10 mouse cellular contexts compared by ENCODE assay signal in the genomic region with DNA sequence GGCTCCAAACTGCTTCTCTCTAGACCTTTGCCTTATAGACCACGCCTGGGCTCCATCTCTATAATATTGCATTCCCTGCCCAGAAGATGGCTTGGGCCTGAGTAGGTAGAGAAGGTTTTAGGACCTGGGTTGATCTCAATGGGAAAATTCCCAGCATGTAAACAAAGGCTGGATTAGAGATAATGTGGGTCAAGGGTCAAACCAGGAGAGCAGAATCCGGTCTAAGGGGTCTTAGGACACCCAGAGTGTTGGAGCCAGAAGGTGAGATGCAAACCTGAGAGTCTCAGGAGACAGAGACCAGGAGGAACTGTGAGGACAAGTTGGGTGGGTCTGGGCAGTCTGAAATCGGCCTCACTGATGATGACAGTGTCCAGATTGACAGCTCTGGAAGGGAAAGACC. TPM values are rescaled to one million over a fixed set of nuclear protein-coding genes. Genes with fewer than 3 reads are reported as not detected.
A peak's percentile ranks its signal among the peaks of the same experiment; 100 is the strongest.
DNase-seq lines count a peak whose midpoint lies in the region; ATAC-seq and TF ChIP-seq lines count a peak whose summit lies in the region.
"Had no signal": no experiment of that assay in that cellular context is flagged by ENCODE, and none has a peak within 500 bp of the region (broad histone marks: within the 10 kb centered on the region; RNA-seq: fewer than 3 reads in every experiment).

No protein-coding gene starts in this region.

- no peaks in the 10 kb centered on the region for H3K36me3 ChIP-seq in hindbrain, postnatal 0 days (ENCODE audit: insufficient read depth, low read length)
- no peaks in the 10 kb centered on the region for H3K36me3 ChIP-seq in hindbrain, embryonic 11.5 days (ENCODE audit: control insufficient read depth, insufficient read depth, low read length)
- no peaks in the 10 kb centered on the region for H3K36me3 ChIP-seq in midbrain, embryonic 10.5 days
- no peaks in the 10 kb centered on the region for H3K36me3 ChIP-seq in midbrain, embryonic 14.5 days (ENCODE audit: control insufficient read depth, insufficient read depth, low read length)
- H3K36me3 ChIP-seq in limb, embryonic 10.5 days, result no peaks in the 10 kb centered on the region
- no peaks in the 10 kb centered on the region for H3K36me3 ChIP-seq in stomach, embryonic 16.5 days (ENCODE audit: control insufficient read depth, insufficient read depth, low read length)
- H3K36me3 ChIP-seq in forebrain, postnatal 0 days (ENCODE audit: insufficient read depth), result no peaks in the 10 kb centered on the region

- no peak for ATAC-seq in hindbrain, postnatal 0 days
- no peak for ATAC-seq in hindbrain, embryonic 11.5 days (ENCODE audit: low FRiP score)
- no peak for ATAC-seq in midbrain, embryonic 14.5 days (ENCODE audit: low FRiP score, low TSS enrichment)
- no peak for ATAC-seq in stomach, embryonic 16.5 days (ENCODE audit: insufficient read depth, low FRiP score)
- ATAC-seq in forebrain, postnatal 0 days, result no peak
- no peak for ATAC-seq in inflammation-experienced regulatory T-cells, adult 6 months

- H3K9ac ChIP-seq in hindbrain, postnatal 0 days (replicated peaks; ENCODE audit: low read length), result no peak overlapping the region
- H3K9ac ChIP-seq in hindbrain, embryonic 11.5 days (ENCODE audit: low read depth, low read length), result no peak overlapping the region
- H3K9ac ChIP-seq in midbrain, embryonic 14.5 days (replicated peaks; ENCODE audit: low read length), result no peak overlapping the region
- no peak overlapping the region for H3K9ac ChIP-seq in stomach, embryonic 16.5 days (ENCODE audit: low read length)
- no peak overlapping the region for H3K9ac ChIP-seq in forebrain, postnatal 0 days

- TF ChIP-seq CTCF in hindbrain, postnatal 0 days (IDR thresholded peaks at IDR 0.05; ENCODE audit: low read depth), result no peak
- no peak for TF ChIP-seq CTCF in forebrain, postnatal 0 days (IDR thresholded peaks at IDR 0.05; ENCODE audit: low read depth)

- DNase-seq in hindbrain, postnatal 0 days (ENCODE audit: low spot score), result no peak
- DNase-seq in hindbrain, embryonic 11.5 days (ENCODE audit: low spot score), result no peak
- DNase-seq in midbrain, embryonic 10.5 days (ENCODE audit: low spot score), result no peak
- no peak for DNase-seq in midbrain, embryonic 14.5 days
- no peak for DNase-seq in limb, embryonic 10.5 days (ENCODE audit: low spot score)
- no peak for DNase-seq in forebrain, postnatal 0 days
- DNase-seq: heart, postnatal 14 days; lung, adult 2 months had no signal

- peak overlapping the region; percentile 22; the same call in 1 of the 2 replicates for H3K27ac ChIP-seq in hindbrain, postnatal 0 days
- H3K27ac ChIP-seq in hindbrain, embryonic 11.5 days (ENCODE audit: low read depth, low read length), result no peak overlapping the region
- peak overlapping the region; percentile 68 for H3K27ac ChIP-seq in midbrain, embryonic 10.5 days (replicated peaks)
- H3K27ac ChIP-seq in midbrain, embryonic 14.5 days (replicated peaks; ENCODE audit: low read depth, low read length), result no peak overlapping the region
- peak overlapping the region; percentile 22; the same call in 1 of the 2 replicates for H3K27ac ChIP-seq in limb, embryonic 10.5 days
- H3K27ac ChIP-seq in stomach, embryonic 16.5 days (ENCODE audit: low read length), result peak overlapping the region; percentile 39
- no peak overlapping the region for H3K27ac ChIP-seq in forebrain, postnatal 0 days (ENCODE audit: low read depth, low read length)

- no peak overlapping the region for H3K4me2 ChIP-seq in hindbrain, postnatal 0 days (ENCODE audit: low read depth, low read length)
- H3K4me2 ChIP-seq in hindbrain, embryonic 11.5 days (replicated peaks; ENCODE audit: low read depth, low read length), result no peak overlapping the region
- no peak overlapping the region for H3K4me2 ChIP-seq in midbrain, embryonic 14.5 days (ENCODE audit: low read length)
- no peak overlapping the region for H3K4me2 ChIP-seq in stomach, embryonic 16.5 days (ENCODE audit: low read depth, low read length)
- H3K4me2 ChIP-seq in forebrain, postnatal 0 days (ENCODE audit: low read depth), result no peak overlapping the region

- no peak overlapping the region for H3K4me3 ChIP-seq in hindbrain, postnatal 0 days (ENCODE audit: low read length)
- no peak overlapping the region for H3K4me3 ChIP-seq in hindbrain, embryonic 11.5 days (ENCODE audit: low read depth, low read length)
- no peak overlapping the region for H3K4me3 ChIP-seq in midbrain, embryonic 10.5 days
- H3K4me3 ChIP-seq in midbrain, embryonic 14.5 days (replicated peaks; ENCODE audit: low read depth, low read length), result no peak overlapping the region
- H3K4me3 ChIP-seq in limb, embryonic 10.5 days, result no peak overlapping the region
- H3K4me3 ChIP-seq in stomach, embryonic 16.5 days (replicated peaks; ENCODE audit: low read length), result no peak overlapping the region
- no peak overlapping the region for H3K4me3 ChIP-seq in forebrain, postnatal 0 days (ENCODE audit: low read depth, low read length)

- no peaks in the 10 kb centered on the region for H3K9me3 ChIP-seq in hindbrain, postnatal 0 days (ENCODE audit: low read length)
- no peaks in the 10 kb centered on the region for H3K9me3 ChIP-seq in hindbrain, embryonic 11.5 days (ENCODE audit: control insufficient read depth, low read length)
- no peaks in the 10 kb centered on the region for H3K9me3 ChIP-seq in midbrain, embryonic 10.5 days (replicated peaks)
- no peaks in the 10 kb centered on the region for H3K9me3 ChIP-seq in midbrain, embryonic 14.5 days (ENCODE audit: control insufficient read depth, low read length)
- no peaks in the 10 kb centered on the region for H3K9me3 ChIP-seq in limb, embryonic 10.5 days (replicated peaks)
- no peaks in the 10 kb centered on the region for H3K9me3 ChIP-seq in stomach, embryonic 16.5 days (replicated peaks; ENCODE audit: control insufficient read depth, low read length)
- no peaks in the 10 kb centered on the region for H3K9me3 ChIP-seq in forebrain, postnatal 0 days (ENCODE audit: low read length)

- 0 out of 2 replicates have a peak, but pooled peaks cover 6% of the 10 kb centered on the region for H3K4me1 ChIP-seq in hindbrain, postnatal 0 days (ENCODE audit: insufficient read depth, low read length)
- H3K4me1 ChIP-seq in hindbrain, embryonic 11.5 days (replicated peaks; ENCODE audit: control insufficient read depth, insufficient read depth, low read length), result no peaks in the 10 kb centered on the region
- peaks cover 11% of the 10 kb centered on the region for H3K4me1 ChIP-seq in midbrain, embryonic 10.5 days
- no peaks in the 10 kb centered on the region for H3K4me1 ChIP-seq in midbrain, embryonic 14.5 days (ENCODE audit: control insufficient read depth, insufficient read depth, low read length)
- H3K4me1 ChIP-seq in limb, embryonic 10.5 days, result peaks cover 11% of the 10 kb centered on the region
- peaks cover 54% of the 10 kb centered on the region for H3K4me1 ChIP-seq in stomach, embryonic 16.5 days (ENCODE audit: control insufficient read depth, insufficient read depth, low read length)
- no peaks in the 10 kb centered on the region for H3K4me1 ChIP-seq in forebrain, postnatal 0 days (ENCODE audit: insufficient read depth)

- 58% methylated on average over 3 of the region's 3 CpGs for WGBS in hindbrain, postnatal 0 days
- WGBS in hindbrain, embryonic 11.5 days, result 61% methylated on average over 3 of the region's 3 CpGs
- 43% methylated on average over 3 of the region's 3 CpGs for WGBS in midbrain, embryonic 10.5 days
- 35% methylated on average over 3 of the region's 3 CpGs for WGBS in midbrain, embryonic 14.5 days
- WGBS in limb, embryonic 10.5 days, result 55% methylated on average over 3 of the region's 3 CpGs
- WGBS in stomach, embryonic 16.5 days, result 38% methylated on average over 3 of the region's 3 CpGs
- WGBS in forebrain, postnatal 0 days, result 53% methylated on average over 3 of the region's 3 CpGs

- no peaks in the 10 kb centered on the region for H3K27me3 ChIP-seq in hindbrain, postnatal 0 days (ENCODE audit: insufficient read depth, low read length)
- no peaks in the 10 kb centered on the region for H3K27me3 ChIP-seq in hindbrain, embryonic 11.5 days (ENCODE audit: control insufficient read depth, insufficient read depth, low read length)
- no peaks in the 10 kb centered on the region for H3K27me3 ChIP-seq in midbrain, embryonic 10.5 days (ENCODE audit: low read depth, poor library complexity, severe bottlenecking)
- H3K27me3 ChIP-seq in midbrain, embryonic 14.5 days (ENCODE audit: control insufficient read depth, insufficient read depth, low read length), result no peaks in the 10 kb centered on the region
- no peaks in the 10 kb centered on the region for H3K27me3 ChIP-seq in limb, embryonic 10.5 days (ENCODE audit: low read depth, poor library complexity, severe bottlenecking)
- no peaks in the 10 kb centered on the region for H3K27me3 ChIP-seq in stomach, embryonic 16.5 days (ENCODE audit: control insufficient read depth, insufficient read depth, low read length)
- no peaks in the 10 kb centered on the region for H3K27me3 ChIP-seq in forebrain, postnatal 0 days (ENCODE audit: insufficient read depth, low read length)

RNA-seq across cellular contexts. Expression of a gene that starts 18.0 kb away (rescaled TPM):
- total RNA-seq in hindbrain, postnatal 0 days (2014; rRNA removed), result 20.4 and 20.9 TPM in 2 replicates
- 12.2 and 12.7 TPM in 2 replicates for polyA plus RNA-seq in hindbrain, postnatal 0 days (2015; fragmentation: Nextera tagmentation; extraction: Ambion mirVana)
- 15.4 and 17.9 TPM in 2 replicates for polyA plus RNA-seq in hindbrain, embryonic 11.5 days (2014; fragmentation: Nextera tagmentation; extraction: Ambion mirVana)
- 11.4 TPM in 2 replicates for polyA plus RNA-seq in midbrain, embryonic 10.5 days (2016; fragmentation: Nextera tagmentation; extraction: Ambion mirVana)
- polyA plus RNA-seq in midbrain, embryonic 14.5 days (2014; fragmentation: Nextera tagmentation; extraction: Ambion mirVana), result 17.2 and 17.8 TPM in 2 replicates
- polyA plus RNA-seq in limb, embryonic 10.5 days (2016; fragmentation: Nextera tagmentation; extraction: Ambion mirVana), result 10.1 and 12.5 TPM in 2 replicates
- 14.3 and 16.5 TPM in 2 replicates for polyA plus RNA-seq in stomach, embryonic 16.5 days (2015; fragmentation: Nextera tagmentation; extraction: Ambion mirVana)
- 33.5 and 43.1 TPM in 2 replicates for total RNA-seq in forebrain, postnatal 0 days (2014; rRNA removed)
- polyA plus RNA-seq in forebrain, postnatal 0 days (2015; fragmentation: Nextera tagmentation; extraction: Ambion mirVana), result 7.0 and 10.5 TPM in 2 replicates
- 10 to 100 TPM; 12.8 to 16.2 (median 15.6) TPM for polyA plus RNA-seq in inflammation-experienced regulatory T-cells, adult 6 months (2017; shearing (Covaris generic))

Comparison
In these comparisons a context has a peak if more than half of its experiments do, and no peak if none do; other contexts are left out.
1. H3K27ac ChIP-seq: peak in hindbrain, postnatal 0 days (single experiment), midbrain, embryonic 10.5 days (single experiment), limb, embryonic 10.5 days (single experiment) and stomach, embryonic 16.5 days (single experiment); none in hindbrain, embryonic 11.5 days (single experiment), midbrain, embryonic 14.5 days (single experiment) and forebrain, postnatal 0 days (single experiment).